Mouse (Mus musculus): Measurements from ENCODE around the gene Gm10665. TPM values are rescaled to one million over a fixed set of nuclear protein-coding genes. Genes with fewer than 3 reads are reported as not detected.
"Not testable (repeated sequence)": the region's sequence is repeated elsewhere in the genome, so short reads cannot be mapped to it uniquely, and the experiment has no call there.

The Gm10665 gene
- polyA plus RNA-seq (2015; fragmentation: Nextera tagmentation; extraction: Ambion mirVana): not detected in 2 replicates

DNA sequence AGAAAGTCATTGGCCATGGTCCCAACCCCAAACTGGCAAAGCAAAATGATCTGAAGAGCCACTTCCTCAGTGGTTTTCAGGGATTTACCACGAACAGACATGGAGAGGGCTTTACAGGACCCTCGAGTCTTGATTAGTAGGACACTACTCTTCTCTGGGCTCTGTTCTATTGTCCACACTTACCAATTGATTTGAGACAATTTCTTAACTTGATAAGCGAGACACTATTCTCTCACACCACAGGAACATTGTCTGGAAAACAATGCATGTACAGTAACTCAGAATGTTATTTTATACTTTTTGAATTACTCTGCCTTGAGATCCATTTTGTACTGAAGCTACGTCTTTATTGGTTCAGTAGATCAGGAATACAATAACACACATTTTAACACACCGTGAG lies at the start of gene Gm10665:
TSS of gene Gm10665 (minus strand) at position 101 of the 400 bp plus-strand sequence.
- not testable (repeated sequence) for H3K27ac ChIP-seq (replicated peaks); H3K4me2 ChIP-seq; H3K4me1 ChIP-seq (replicated peaks); ATAC-seq (ENCODE audit: insufficient read depth); H3K9me3 ChIP-seq (replicated peaks); H3K4me3 ChIP-seq (replicated peaks); H3K36me3 ChIP-seq (replicated peaks); H3K27me3 ChIP-seq; H3K9ac ChIP-seq
- no CpG with 5 or more reads among the region's 5 CpGs for WGBS (ENCODE audit: insufficient replicate concordance)

DNA sequence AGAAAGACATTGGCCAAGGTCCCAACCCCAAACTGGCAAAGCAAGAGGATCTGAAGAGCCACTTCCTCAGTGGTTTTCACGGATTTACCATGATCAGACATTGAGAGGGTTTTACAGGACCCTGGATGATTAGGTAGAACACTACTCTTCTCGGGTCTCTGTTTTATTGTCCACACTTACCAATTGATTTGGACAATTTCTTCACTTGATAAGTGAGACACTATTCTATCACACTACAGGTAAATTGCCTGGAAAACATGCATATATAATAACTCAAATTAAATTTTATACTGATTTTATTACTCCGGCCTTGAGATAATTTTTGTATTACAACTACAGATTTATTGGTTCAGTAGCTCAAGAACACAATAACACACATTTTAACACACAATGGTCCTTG lies 35.7 kb upstream of the Gm10665 start, which contains the start of gene Vmn1r151:
TSS of gene Vmn1r151 (minus strand) at position 101 of the 400 bp plus-strand sequence.
- not testable (repeated sequence) for H3K9ac ChIP-seq; H3K9me3 ChIP-seq (replicated peaks); H3K4me2 ChIP-seq; ATAC-seq (ENCODE audit: insufficient read depth); H3K36me3 ChIP-seq (replicated peaks); H3K4me3 ChIP-seq (replicated peaks); H3K4me1 ChIP-seq (replicated peaks); H3K27ac ChIP-seq (replicated peaks); H3K27me3 ChIP-seq
- WGBS (ENCODE audit: insufficient replicate concordance): 35% methylated on average over 2 of the region's 3 CpGs

DNA sequence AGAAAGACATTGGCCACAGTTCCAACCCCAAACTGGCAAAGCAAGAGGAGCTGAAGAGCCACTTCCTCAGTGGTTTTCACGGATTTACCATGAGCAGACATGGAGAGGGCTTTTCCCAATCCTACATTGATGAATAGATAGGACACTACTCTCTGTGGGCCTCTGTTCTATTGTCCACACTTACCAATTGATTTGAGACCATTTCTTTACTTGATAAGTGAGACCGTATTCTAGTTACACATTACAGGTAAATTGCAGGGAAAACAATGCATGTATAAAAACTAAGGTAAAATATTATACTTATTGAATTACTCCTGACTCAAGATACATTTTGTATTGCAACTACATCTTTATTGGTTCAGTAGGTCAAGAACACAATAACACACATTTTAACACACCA lies 25.7 kb downstream of the Gm10665 start, which contains the start of gene Vmn1r149:
TSS of gene Vmn1r149 (minus strand) at position 101 of the 400 bp plus-strand sequence.
- not testable (repeated sequence) for H3K4me3 ChIP-seq (replicated peaks); H3K4me1 ChIP-seq (replicated peaks); H3K4me2 ChIP-seq; H3K36me3 ChIP-seq (replicated peaks); H3K27me3 ChIP-seq; H3K9me3 ChIP-seq (replicated peaks); ATAC-seq (ENCODE audit: insufficient read depth); H3K27ac ChIP-seq (replicated peaks); H3K9ac ChIP-seq
- WGBS (ENCODE audit: insufficient replicate concordance): no CpG with 5 or more reads among the region's 2 CpGs

DNA sequence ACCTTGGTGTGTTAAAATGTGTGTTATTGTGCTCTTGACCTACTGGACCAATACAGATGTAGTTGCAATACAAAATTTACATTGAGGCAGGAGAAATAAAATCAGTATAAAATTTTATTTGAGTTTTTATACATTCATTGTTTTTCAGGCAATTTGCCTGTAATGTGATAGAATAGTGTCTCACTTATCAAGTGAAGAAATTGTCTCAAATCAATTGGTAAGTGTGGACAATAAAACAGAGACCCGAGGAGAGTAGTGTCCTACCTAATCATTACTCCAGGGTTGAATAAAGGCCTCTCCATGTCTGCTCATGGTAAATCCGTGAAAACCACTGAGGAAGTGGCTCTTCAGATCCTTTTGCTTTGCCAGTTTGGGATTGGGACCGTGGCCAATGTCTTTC lies 50.6 kb downstream of the Gm10665 start, which contains the start of gene Vmn1r148:
TSS of gene Vmn1r148 (plus strand) at position 301 of the 400 bp plus-strand sequence.
- not testable (repeated sequence) for H3K27ac ChIP-seq (replicated peaks); H3K4me2 ChIP-seq; H3K27me3 ChIP-seq; H3K4me3 ChIP-seq (replicated peaks); H3K9ac ChIP-seq; H3K9me3 ChIP-seq (replicated peaks); H3K36me3 ChIP-seq (replicated peaks); H3K4me1 ChIP-seq (replicated peaks); ATAC-seq (ENCODE audit: insufficient read depth)
- no CpG with 5 or more reads among the region's 3 CpGs for WGBS (ENCODE audit: insufficient replicate concordance)

Other genes starting within 250 kb of the Gm10665 start
- gene Gm8453, start 234.6 kb downstream of the Gm10665 start, polyA plus RNA-seq (2015; fragmentation: Nextera tagmentation; extraction: Ambion mirVana): not detected in 2 replicates
- gene Gm4187, start 134.4 kb downstream of the Gm10665 start, polyA plus RNA-seq (2015; fragmentation: Nextera tagmentation; extraction: Ambion mirVana): not detected in 2 replicates
- not detected in 2 replicates for gene Gm8660, start 93.0 kb downstream of the Gm10665 start, polyA plus RNA-seq (2015; fragmentation: Nextera tagmentation; extraction: Ambion mirVana)
- gene Vmn1r148, start 50.5 kb downstream of the Gm10665 start, polyA plus RNA-seq (2015; fragmentation: Nextera tagmentation; extraction: Ambion mirVana): not detected in 2 replicates
- not detected in 2 replicates for gene Vmn1r149, start 25.8 kb downstream of the Gm10665 start, polyA plus RNA-seq (2015; fragmentation: Nextera tagmentation; extraction: Ambion mirVana)
- gene Vmn1r151, start 35.6 kb upstream of the Gm10665 start, polyA plus RNA-seq (2015; fragmentation: Nextera tagmentation; extraction: Ambion mirVana): not detected in 2 replicates
- gene Vmn1r152, start 58.9 kb upstream of the Gm10665 start, polyA plus RNA-seq (2015; fragmentation: Nextera tagmentation; extraction: Ambion mirVana): not detected in 2 replicates
- not detected in 2 replicates for gene Gm8677, start 70.8 kb upstream of the Gm10665 start, polyA plus RNA-seq (2015; fragmentation: Nextera tagmentation; extraction: Ambion mirVana)
- gene Gm4201, start 101.3 kb upstream of the Gm10665 start, polyA plus RNA-seq (2015; fragmentation: Nextera tagmentation; extraction: Ambion mirVana): not detected in 2 replicates
- not detected in 2 replicates for gene Gm4565, start 124.1 kb upstream of the Gm10665 start, polyA plus RNA-seq (2015; fragmentation: Nextera tagmentation; extraction: Ambion mirVana)
- not detected in 2 replicates for gene Vmn1r155, start 193.9 kb upstream of the Gm10665 start, polyA plus RNA-seq (2015; fragmentation: Nextera tagmentation; extraction: Ambion mirVana)
- gene Gm8693, start 228.2 kb upstream of the Gm10665 start, polyA plus RNA-seq (2015; fragmentation: Nextera tagmentation; extraction: Ambion mirVana): not detected in 2 replicates